Mouse (Mus musculus) lung, postnatal 25 days (tissue): Measurements from ENCODE around the gene Gm9048.
"Not testable (repeated sequence)": the region's sequence is repeated elsewhere in the genome, so short reads cannot be mapped to it uniquely, and the experiment has no call there.

ENCODE experiments used
- DNase-seq: peaks from one replicate; pipeline ENCODE4 v3.0.0; 2022; ENCODE audit warnings: low spot score

Gm9048 gene

DNA sequence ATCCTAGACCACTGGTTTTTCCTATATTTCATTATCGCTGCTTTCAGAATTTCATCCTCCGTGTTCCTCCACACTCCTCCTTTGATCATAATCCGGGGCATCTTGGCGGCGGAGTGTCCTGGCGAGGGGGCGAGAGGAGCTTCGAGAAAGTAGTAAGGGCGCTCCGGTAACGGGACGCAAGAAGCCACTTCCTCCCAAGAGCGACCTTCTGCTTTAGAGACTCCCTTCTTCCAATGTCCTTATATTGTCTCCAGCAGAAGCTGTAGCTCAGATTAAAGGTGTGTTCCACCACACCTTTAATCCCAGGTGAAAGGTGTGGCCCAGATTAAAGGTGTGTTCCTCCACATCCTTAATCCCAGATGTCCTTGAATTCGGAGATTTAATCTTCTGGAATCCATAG lies at the start of gene Gm9048:
Gm9048 (minus strand) TSS at position 101 of the 400 bp plus-strand sequence.
- DNase-seq: not testable (repeated sequence)

DNA sequence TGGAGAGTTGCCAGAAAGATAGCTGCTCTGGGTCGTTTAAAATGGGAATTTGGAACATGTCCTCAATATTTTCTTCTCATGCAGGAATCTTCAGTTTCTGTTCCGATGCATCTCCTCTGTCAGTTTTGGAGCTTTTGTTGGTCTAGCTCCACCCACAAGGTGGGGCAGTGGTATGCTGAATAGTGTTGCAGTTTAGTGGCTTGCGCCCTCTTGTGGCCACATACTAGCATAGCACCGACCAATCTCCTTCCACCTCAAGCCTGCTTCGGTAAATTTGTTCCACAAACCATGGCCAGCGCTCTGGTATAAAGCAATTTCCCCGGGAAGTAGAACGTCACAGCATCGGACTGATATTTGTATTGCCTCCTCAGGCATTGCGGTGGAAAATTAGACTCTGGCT lies 22.0 kb upstream of the Gm9048 start:
- peak; percentile 79 for DNase-seq

DNA sequence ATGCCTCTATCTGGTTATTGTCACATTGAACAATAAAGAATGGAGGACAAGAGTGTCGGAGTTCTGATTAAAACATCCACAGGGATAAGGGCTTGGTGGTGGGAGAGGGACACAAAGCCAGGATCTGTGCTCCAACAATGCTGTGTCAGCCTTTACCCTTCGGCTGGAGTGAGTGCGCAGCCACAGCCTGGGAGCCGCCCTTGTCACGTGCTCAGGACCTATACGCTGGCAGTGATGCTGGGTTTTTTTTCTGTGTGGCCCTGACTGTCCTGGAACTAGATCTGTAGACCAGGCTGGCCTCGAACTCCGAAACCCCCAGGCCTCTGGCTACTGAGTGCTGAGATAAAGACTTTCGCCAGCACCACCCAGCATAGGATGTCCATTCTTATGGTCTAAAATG lies 21.0 kb upstream of the Gm9048 start:
- no peak for DNase-seq

- DNase-seq: not testable (repeated sequence)
Observed at GRCm38 (mm10) chr10:118354005-118354404, 5.5 kb upstream of the Gm9048 start, which contains the start of gene Gm9049. TSS of gene Gm9049 (minus strand) at chr10:118354105.

DNA sequence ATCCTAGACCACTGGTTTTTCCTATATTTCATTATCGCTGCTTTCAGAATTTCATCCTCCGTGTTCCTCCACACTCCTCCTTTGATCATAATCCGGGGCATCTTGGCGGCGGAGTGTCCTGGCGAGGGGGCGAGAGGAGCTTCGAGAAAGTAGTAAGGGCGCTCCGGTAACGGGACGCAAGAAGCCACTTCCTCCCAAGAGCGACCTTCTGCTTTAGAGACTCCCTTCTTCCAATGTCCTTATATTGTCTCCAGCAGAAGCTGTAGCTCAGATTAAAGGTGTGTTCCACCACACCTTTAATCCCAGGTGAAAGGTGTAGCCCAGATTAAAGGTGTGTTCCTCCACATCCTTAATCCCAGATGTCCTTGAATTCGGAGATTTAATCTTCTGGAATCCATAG lies 5.3 kb downstream of the Gm9048 start, which contains the start of gene Gm9046:
Gm9046 (minus strand) TSS at position 101 of the 400 bp plus-strand sequence.
- DNase-seq: not testable (repeated sequence)

DNA sequence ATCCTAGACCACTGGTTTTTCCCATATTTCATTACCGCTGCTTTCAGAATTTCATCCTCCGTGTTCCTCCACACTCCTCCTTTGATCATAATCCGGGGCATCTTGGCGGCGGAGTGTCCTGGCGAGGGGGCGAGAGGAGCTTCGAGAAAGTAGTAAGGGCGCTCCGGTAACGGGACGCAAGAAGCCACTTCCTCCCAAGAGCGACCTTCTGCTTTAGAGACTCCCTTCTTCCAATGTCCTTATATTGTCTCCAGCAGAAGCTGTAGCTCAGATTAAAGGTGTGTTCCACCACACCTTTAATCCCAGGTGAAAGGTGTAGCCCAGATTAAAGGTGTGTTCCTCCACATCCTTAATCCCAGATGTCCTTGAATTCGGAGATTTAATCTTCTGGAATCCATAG lies 10.7 kb downstream of the Gm9048 start, which contains the start of gene Gm9045:
Gm9045 (minus strand) TSS at position 101 of the 400 bp plus-strand sequence.
- not testable (repeated sequence) for DNase-seq

DNA sequence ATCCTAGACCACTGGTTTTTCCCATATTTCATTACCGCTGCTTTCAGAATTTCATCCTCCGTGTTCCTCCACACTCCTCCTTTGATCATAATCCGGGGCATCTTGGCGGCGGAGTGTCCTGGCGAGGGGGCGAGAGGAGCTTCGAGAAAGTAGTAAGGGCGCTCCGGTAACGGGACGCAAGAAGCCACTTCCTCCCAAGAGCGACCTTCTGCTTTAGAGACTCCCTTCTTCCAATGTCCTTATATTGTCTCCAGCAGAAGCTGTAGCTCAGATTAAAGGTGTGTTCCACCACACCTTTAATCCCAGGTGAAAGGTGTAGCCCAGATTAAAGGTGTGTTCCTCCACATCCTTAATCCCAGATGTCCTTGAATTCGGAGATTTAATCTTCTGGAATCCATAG lies 16.2 kb downstream of the Gm9048 start, which contains the start of gene Gm9044:
Gm9044 (minus strand) TSS at position 101 of the 400 bp plus-strand sequence.
- DNase-seq: not testable (repeated sequence)

DNA sequence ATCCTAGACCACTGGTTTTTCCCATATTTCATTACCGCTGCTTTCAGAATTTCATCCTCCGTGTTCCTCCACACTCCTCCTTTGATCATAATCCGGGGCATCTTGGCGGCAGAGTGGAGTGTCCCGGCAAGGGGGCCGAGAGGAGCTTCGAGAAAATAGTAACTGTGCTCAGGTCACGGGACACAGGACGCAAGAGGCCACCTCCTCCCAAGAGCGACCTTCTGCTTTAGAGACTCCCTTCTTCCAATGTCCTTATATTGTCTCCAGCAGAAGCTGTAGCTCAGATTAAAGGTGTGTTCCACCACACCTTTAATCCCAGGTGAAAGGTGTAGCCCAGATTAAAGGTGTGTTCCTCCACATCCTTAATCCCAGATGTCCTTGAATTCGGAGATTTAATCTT lies 21.6 kb downstream of the Gm9048 start, which contains the start of gene Gm9040:
Gm9040 (minus strand) TSS at position 101 of the 400 bp plus-strand sequence.
- DNase-seq: not testable (repeated sequence)

DNA sequence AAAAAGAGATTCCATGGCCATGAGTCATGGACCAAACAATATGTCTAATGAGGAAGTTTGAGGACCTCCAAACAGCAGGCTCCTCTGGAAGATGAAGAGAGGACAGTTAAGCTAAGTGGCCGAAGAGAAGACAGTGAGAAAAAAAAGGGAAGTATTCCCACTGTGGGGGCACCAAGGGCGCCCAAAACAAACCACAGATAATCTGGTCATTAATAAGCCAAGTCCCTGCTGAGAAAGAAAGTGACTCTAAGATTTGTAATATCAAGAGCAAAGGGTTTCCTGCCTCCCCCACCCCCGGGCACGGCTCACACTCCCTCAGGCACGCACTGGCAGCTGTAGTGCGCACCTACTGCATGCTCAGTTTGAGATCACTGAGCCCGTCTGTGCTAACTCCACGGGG lies 29.5 kb downstream of the Gm9048 start:
- no peak for DNase-seq

GRCm38 (mm10) chr10:118302133-118302532 lies 46.3 kb downstream of the Gm9048 start:
- DNase-seq: not testable (repeated sequence)
